Mouse (Mus musculus): ENCODE measurements around the gene Olfr671.
"Not testable (repeated sequence)": the region's sequence is repeated elsewhere in the genome, so short reads cannot be mapped to it uniquely, and the experiment has no call there.

Gene Olfr671

GRCm38 (mm10) chr7:104979026-104979425, at the start of gene Olfr671:
Gene Olfr671, minus strand, starts transcription at chr7:104979126.
- DNase-seq: no peak

- DNase-seq: no peak
Observed at GRCm38 (mm10) chr7:105028360-105028759, 49.4 kb upstream of the Olfr671 start, which contains the start of gene Olfr675. Gene Olfr675, minus strand, starts transcription at chr7:105028460.

- DNase-seq: peak; percentile 2
Observed at GRCm38 (mm10) chr7:105022530-105022929, 43.6 kb upstream of the Olfr671 start.

- DNase-seq: no peak
Observed at GRCm38 (mm10) chr7:105001929-105002328, 23.0 kb upstream of the Olfr671 start, which contains the start of gene Olfr672. Gene Olfr672, minus strand, starts transcription at chr7:105002029.

GRCm38 (mm10) chr7:104972507-104972906, 6.4 kb downstream of the Olfr671 start:
- DNase-seq: not testable (repeated sequence)

GRCm38 (mm10) chr7:104962520-104962919, 16.4 kb downstream of the Olfr671 start, which contains the start of gene Olfr670:
Gene Olfr670, minus strand, starts transcription at chr7:104962620.
- no peak for DNase-seq

- not testable (repeated sequence) for DNase-seq
Observed at GRCm38 (mm10) chr7:104950234-104950633, 28.7 kb downstream of the Olfr671 start.

GRCm38 (mm10) chr7:104933940-104934339, 45.0 kb downstream of the Olfr671 start, which contains the start of gene Olfr669:
Gene Olfr669, plus strand, starts transcription at chr7:104934240.
- no peak for DNase-seq

- DNase-seq: no peak
Observed at GRCm38 (mm10) chr7:104927957-104928356, 51.0 kb downstream of the Olfr671 start, which contains the start of gene Olfr668. Gene Olfr668, minus strand, starts transcription at chr7:104928057.
